Mouse (Mus musculus): ENCODE data around the gene Eral1. TPM values are rescaled to one million over a fixed set of nuclear protein-coding genes. Genes with fewer than 3 reads are reported as not detected.

The Eral1 gene
- polyA plus RNA-seq, 1 experiment from 2014 or later, result 32.7 TPM

GRCm38 (mm10) chr11:78086925-78087479, 6.8 kb upstream of the Eral1 start:
- WGBS, result 80% methylated on average over 4 of the region's 4 CpGs
- no peak overlapping the region for H3K9ac ChIP-seq (replicated peaks)
- no peak overlapping the region for H3K4me2 ChIP-seq (replicated peaks)
- no peaks in the 10 kb centered on the region for H3K4me1 ChIP-seq (replicated peaks)
- ATAC-seq, result no peak
- no peaks in the 10 kb centered on the region for H3K27me3 ChIP-seq
- no peak overlapping the region for H3K27ac ChIP-seq
- no peaks in the 10 kb centered on the region for H3K9me3 ChIP-seq
- H3K36me3 ChIP-seq, result no peaks in the 10 kb centered on the region
- no peak overlapping the region for H3K4me3 ChIP-seq (replicated peaks)

DNA sequence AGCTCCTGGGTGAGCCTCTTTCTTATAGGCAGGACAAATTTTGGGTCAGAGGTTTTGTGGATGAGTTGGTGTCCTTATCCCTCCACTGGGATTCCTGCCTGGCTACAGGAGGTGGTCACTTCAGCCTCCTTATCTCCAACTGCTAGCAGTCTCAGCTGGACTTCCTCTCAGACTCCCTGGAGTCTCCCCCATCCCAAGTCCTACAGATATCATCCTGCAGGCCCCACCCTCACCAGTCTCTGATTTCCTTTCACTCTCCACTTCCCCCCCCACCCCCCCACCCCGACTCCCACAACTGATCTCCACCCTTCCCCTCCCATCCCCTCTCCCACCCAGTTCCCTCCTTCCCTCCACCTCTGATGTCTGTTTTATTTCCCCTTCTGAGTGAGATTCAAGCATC, 3.4 kb upstream of the Eral1 start:
- ATAC-seq, result no peak
- no peak overlapping the region for H3K4me2 ChIP-seq (replicated peaks)
- no peaks in the 10 kb centered on the region for H3K27me3 ChIP-seq
- 50% methylated on average over 1 of the region's 1 CpGs for WGBS
- no peak overlapping the region for H3K4me3 ChIP-seq (replicated peaks)
- H3K9ac ChIP-seq (replicated peaks), result no peak overlapping the region
- peaks cover 15% of the 10 kb centered on the region for H3K4me1 ChIP-seq (replicated peaks)
- H3K9me3 ChIP-seq, result no peaks in the 10 kb centered on the region
- H3K36me3 ChIP-seq, result no peaks in the 10 kb centered on the region
- H3K27ac ChIP-seq, result no peak overlapping the region

- H3K27me3 ChIP-seq, result no peaks in the 10 kb centered on the region
- H3K4me2 ChIP-seq (replicated peaks), result no peak overlapping the region
- H3K36me3 ChIP-seq, result peaks cover 63% of the 10 kb centered on the region
- WGBS, result 91% methylated on average over 4 of the region's 4 CpGs
- H3K4me1 ChIP-seq (replicated peaks), result peaks cover 8% of the 10 kb centered on the region
- no peak overlapping the region for H3K4me3 ChIP-seq (replicated peaks)
- no peaks in the 10 kb centered on the region for H3K9me3 ChIP-seq
- ATAC-seq, result no peak
- H3K9ac ChIP-seq (replicated peaks), result no peak overlapping the region
- H3K27ac ChIP-seq, result no peak overlapping the region
These were observed 5.5 kb downstream of the Eral1 start for GRCm38 (mm10) chr11:78074666-78075065.

DNA sequence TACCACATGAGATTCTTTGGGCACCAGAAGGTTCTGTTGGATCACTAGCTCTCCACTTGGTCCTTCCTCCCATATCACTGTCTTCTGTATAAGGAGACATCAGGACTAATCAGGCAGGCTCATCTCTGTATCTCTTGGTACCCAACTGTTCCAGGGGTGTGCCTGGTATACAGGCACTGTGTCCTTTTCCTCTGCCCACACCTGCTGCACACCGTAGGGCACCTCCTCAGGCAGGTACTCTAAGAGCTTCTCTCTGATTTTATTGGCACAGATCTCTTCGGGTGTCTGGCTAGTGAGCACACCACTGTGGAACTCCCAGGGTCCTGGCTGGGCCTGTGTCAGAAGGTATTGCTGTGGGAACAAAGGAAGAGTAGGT, 5.9 kb downstream of the Eral1 start:
- no peak overlapping the region for H3K4me2 ChIP-seq (replicated peaks)
- peaks cover 4% of the 10 kb centered on the region for H3K4me1 ChIP-seq (replicated peaks)
- H3K36me3 ChIP-seq, result peaks cover 63% of the 10 kb centered on the region
- no peak overlapping the region for H3K4me3 ChIP-seq (replicated peaks)
- H3K9ac ChIP-seq (replicated peaks), result no peak overlapping the region
- H3K27ac ChIP-seq, result no peak overlapping the region
- no peaks in the 10 kb centered on the region for H3K9me3 ChIP-seq
- 96% methylated on average over 2 of the region's 2 CpGs for WGBS
- no peaks in the 10 kb centered on the region for H3K27me3 ChIP-seq
- ATAC-seq, result no peak

GRCm38 (mm10) chr11:78073577-78074276, 6.5 kb downstream of the Eral1 start:
- Histone ChIP-seq H3K4me2 (replicated peaks) (no peak overlapping the region), H3K27me3 (no peaks in the 10 kb centered on the region), H3K9ac (replicated peaks) (no peak overlapping the region), H3K4me3 (replicated peaks) (no peak overlapping the region), H3K27ac (no peak overlapping the region), H3K4me1 (replicated peaks) (no peaks in the 10 kb centered on the region), H3K36me3 (peaks cover 63% of the 10 kb centered on the region), H3K9me3 (no peaks in the 10 kb centered on the region)
- ATAC-seq, result no peak
- 94% methylated on average over 9 of the region's 9 CpGs for WGBS

DNA sequence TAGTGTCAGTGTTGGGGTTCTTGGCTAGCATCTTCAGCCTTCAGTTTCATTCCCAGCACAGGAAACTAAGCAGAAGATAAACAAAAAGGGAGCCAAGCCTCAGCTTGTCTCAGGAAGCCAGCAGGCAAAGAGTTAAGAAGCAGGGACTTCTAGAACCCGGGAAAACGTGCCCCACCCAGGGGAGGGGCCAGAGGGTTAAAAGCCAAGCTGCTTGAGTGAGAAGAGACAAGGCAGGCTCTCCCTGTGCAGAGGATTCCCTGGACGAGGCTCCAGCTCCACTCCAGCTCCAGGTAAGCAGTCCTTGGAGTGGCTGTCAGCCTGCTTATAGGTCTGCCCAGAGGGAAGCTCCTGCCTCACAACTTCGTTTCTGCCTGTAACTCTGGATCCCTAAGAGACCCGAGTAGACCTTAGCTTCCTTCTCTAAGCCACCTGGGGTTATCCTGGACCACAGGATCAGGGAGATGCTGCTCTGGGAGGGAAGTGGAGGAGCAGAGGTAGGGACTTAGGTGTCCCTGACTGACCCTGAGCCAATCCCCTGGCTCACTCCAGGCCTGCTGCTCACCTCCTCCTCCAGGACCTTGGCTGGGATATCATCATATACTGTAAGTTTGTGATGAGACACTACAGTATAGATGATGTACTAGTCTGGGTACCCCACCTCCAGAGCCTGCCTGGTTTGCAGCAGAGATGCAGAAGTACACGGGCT, 7.6 kb downstream of the Eral1 start:
- no peak overlapping the region for H3K4me2 ChIP-seq (replicated peaks)
- WGBS, result 29% methylated on average over 6 of the region's 6 CpGs
- no peaks in the 10 kb centered on the region for H3K4me1 ChIP-seq (replicated peaks)
- H3K36me3 ChIP-seq, result peaks cover 58% of the 10 kb centered on the region
- H3K27ac ChIP-seq, result no peak overlapping the region
- H3K4me3 ChIP-seq (replicated peaks), result no peak overlapping the region
- H3K27me3 ChIP-seq, result no peaks in the 10 kb centered on the region
- ATAC-seq, result no peak
- no peaks in the 10 kb centered on the region for H3K9me3 ChIP-seq
- H3K9ac ChIP-seq (replicated peaks), result no peak overlapping the region; the same call in 1 of the 2 replicates

DNA sequence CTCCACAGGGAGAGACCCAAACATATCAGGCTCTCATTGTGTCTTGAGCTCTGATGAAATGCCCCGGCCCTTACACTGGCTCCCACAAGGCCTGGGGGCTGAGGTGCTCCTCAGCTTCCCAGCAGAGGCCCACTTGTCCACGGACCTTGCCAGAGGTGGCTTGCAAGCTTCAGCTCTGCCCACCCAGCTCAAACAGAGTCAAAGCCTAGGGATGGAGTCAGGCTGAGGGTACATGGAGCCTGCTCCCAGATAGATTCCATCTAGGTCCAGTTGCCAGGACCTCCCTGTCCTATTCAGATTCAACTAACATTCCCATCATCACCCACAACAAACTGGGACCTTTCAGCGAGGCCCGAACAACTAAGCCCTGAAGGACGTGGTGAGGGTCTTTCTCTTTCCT, 8.2 kb downstream of the Eral1 start:
- H3K27ac ChIP-seq, result no peak overlapping the region
- H3K27me3 ChIP-seq, result no peaks in the 10 kb centered on the region
- H3K4me2 ChIP-seq (replicated peaks), result no peak overlapping the region
- H3K36me3 ChIP-seq, result peaks cover 52% of the 10 kb centered on the region
- no peak for ATAC-seq
- 80% methylated on average over 5 of the region's 5 CpGs for WGBS
- H3K4me3 ChIP-seq (replicated peaks), result no peak overlapping the region
- no peaks in the 10 kb centered on the region for H3K4me1 ChIP-seq (replicated peaks)
- no peaks in the 10 kb centered on the region for H3K9me3 ChIP-seq
- H3K9ac ChIP-seq (replicated peaks), result no peak overlapping the region

- Histone ChIP-seq H3K4me3 (replicated peaks) (no peak overlapping the region), H3K4me1 (replicated peaks) (no peaks in the 10 kb centered on the region), H3K27ac (no peak overlapping the region), H3K9ac (replicated peaks) (no peak overlapping the region), H3K9me3 (no peaks in the 10 kb centered on the region), H3K4me2 (replicated peaks) (no peak overlapping the region), H3K27me3 (no peaks in the 10 kb centered on the region), H3K36me3 (peaks cover 31% of the 10 kb centered on the region)
- no peak for ATAC-seq
- 82% methylated on average over 6 of the region's 6 CpGs for WGBS
These were observed 10.5 kb downstream of the Eral1 start for GRCm38 (mm10) chr11:78069646-78070045.

DNA sequence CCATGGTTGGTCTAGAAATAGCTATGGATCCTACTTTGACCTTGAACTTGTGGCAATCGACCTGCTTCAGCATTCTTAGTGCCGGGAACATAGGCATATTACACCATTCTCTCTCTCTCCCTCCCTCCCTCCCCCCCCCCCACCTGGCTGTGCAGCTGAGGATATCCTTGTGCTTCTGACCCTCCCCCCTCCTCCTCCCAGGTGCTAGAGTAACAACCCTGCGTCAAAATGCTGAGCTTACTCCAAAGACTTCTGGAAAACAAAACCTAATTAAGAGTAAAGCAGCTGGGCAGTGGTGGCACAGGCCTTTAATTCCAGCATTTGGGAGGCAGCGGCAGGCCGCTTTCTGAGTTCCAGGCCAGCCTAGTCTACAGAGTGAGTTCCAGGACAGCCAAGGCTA, 11.1 kb downstream of the Eral1 start:
- Histone ChIP-seq H3K36me3 (peaks cover 26% of the 10 kb centered on the region), H3K4me2 (replicated peaks) (no peak overlapping the region), H3K9ac (replicated peaks) (no peak overlapping the region), H3K27ac (no peak overlapping the region), H3K4me3 (replicated peaks) (no peak overlapping the region), H3K9me3 (no peaks in the 10 kb centered on the region), H3K27me3 (no peaks in the 10 kb centered on the region), H3K4me1 (replicated peaks) (no peaks in the 10 kb centered on the region)
- WGBS, result 83% methylated on average over 5 of the region's 5 CpGs
- no peak for ATAC-seq

- H3K27ac ChIP-seq, result no peak overlapping the region
- peaks cover 10% of the 10 kb centered on the region for H3K36me3 ChIP-seq
- no peak overlapping the region for H3K4me2 ChIP-seq (replicated peaks)
- H3K4me1 ChIP-seq (replicated peaks), result no peaks in the 10 kb centered on the region
- no peak for ATAC-seq
- WGBS, result 78% methylated on average over 5 of the region's 5 CpGs
- H3K9ac ChIP-seq (replicated peaks), result no peak overlapping the region
- no peaks in the 10 kb centered on the region for H3K27me3 ChIP-seq
- H3K4me3 ChIP-seq (replicated peaks), result no peak overlapping the region
- no peaks in the 10 kb centered on the region for H3K9me3 ChIP-seq
These were observed 12.6 kb downstream of the Eral1 start for GRCm38 (mm10) chr11:78067566-78067965.

DNA sequence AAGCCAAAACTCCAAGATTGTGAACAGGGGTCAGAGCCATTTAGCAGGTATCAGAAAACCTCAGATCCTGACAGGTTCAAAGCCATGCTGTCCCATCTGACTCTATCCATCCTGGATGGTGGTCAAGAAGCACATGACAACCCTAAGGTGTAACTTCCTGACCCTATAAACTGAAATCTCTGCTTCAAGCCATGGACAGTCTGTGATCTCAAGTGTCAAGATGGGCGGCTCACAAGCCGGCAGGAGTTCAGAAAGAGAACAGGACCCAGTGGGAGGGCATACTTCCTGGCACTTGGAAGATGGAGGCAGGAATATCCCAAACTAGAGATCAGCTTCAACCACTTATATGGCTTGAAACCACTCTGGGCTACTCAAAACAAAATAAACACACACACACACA, 13.5 kb downstream of the Eral1 start:
- no peak for ATAC-seq
- H3K4me2 ChIP-seq (replicated peaks), result no peak overlapping the region
- H3K27ac ChIP-seq, result no peak overlapping the region
- no peak overlapping the region for H3K4me3 ChIP-seq (replicated peaks)
- no peak overlapping the region for H3K9ac ChIP-seq (replicated peaks)
- peaks cover under 1% of the 10 kb centered on the region for H3K36me3 ChIP-seq
- 83% methylated on average over 2 of the region's 2 CpGs for WGBS
- no peaks in the 10 kb centered on the region for H3K9me3 ChIP-seq
- H3K4me1 ChIP-seq (replicated peaks), result 0 out of 2 replicates have a peak, but pooled peaks cover 5% of the 10 kb centered on the region
- H3K27me3 ChIP-seq, result no peaks in the 10 kb centered on the region

DNA sequence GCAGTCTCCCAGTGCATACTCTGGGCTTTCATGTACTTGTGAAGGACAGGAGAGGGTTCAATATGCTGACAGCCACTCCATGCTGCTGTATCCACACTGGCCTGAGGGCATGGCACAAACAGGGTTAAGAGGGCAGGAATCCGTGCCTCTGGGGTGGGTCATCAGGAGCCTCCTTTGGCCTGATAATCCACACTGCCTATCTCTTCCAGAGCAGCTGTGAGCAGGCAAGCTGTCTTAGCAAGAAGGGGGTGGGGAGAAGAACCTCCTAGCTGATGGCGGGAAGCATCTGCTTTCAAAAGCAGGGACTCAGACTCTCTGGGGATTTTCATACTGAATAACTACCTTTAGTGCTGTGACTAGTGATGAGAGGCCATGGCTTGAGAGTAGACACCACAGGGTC, 14.3 kb downstream of the Eral1 start:
- H3K27ac ChIP-seq, result no peak overlapping the region
- no peak overlapping the region for H3K4me2 ChIP-seq (replicated peaks)
- H3K27me3 ChIP-seq, result no peaks in the 10 kb centered on the region
- WGBS, result 44% methylated on average over 2 of the region's 2 CpGs
- H3K36me3 ChIP-seq, result no peaks in the 10 kb centered on the region
- no peak for ATAC-seq
- no peak overlapping the region for H3K9ac ChIP-seq (replicated peaks)
- no peak overlapping the region for H3K4me3 ChIP-seq (replicated peaks)
- 0 out of 2 replicates have a peak, but pooled peaks cover 5% of the 10 kb centered on the region for H3K4me1 ChIP-seq (replicated peaks)
- H3K9me3 ChIP-seq, result no peaks in the 10 kb centered on the region

Data from midbrain, embryonic 13.5 days (tissue).